Mouse (Mus musculus) adrenal gland, adult 8-10 months (tissue): ENCODE results near the gene Map3k14. TPM values are rescaled to one million over a fixed set of nuclear protein-coding genes. Genes with fewer than 3 reads are reported as not detected.

ENCODE experiments used
- DNase-seq: peaks from one replicate; pipeline ENCODE4 v3.0.0; 2022
- total RNA-seq, 4 experiments: library from RNA; stranded (reverse); gene quantifications; 2 replicates each; pipeline ENCODE4 v1.2.4; 2022

Map3k14 gene
- total RNA-seq, 4 experiments from 2014 or later = 7.1 to 11.8 (median 9.0) TPM

GRCm38 (mm10) chr11:103206203-103206602 is 61.1 kb downstream of the Map3k14 start:
- no peak for DNase-seq

- no peak for DNase-seq
Measured at GRCm38 (mm10) chr11:103202376-103202775, 64.9 kb downstream of the Map3k14 start.

GRCm38 (mm10) chr11:103201664-103202063 is 65.6 kb downstream of the Map3k14 start:
- DNase-seq = no peak

- DNase-seq = no peak
Measured at GRCm38 (mm10) chr11:103198911-103199803, 68.1 kb downstream of the Map3k14 start.

GRCm38 (mm10) chr11:103198339-103198738 is 68.9 kb downstream of the Map3k14 start:
- DNase-seq = no peak

GRCm38 (mm10) chr11:103197340-103197739 is 69.9 kb downstream of the Map3k14 start:
- no peak for DNase-seq

GRCm38 (mm10) chr11:103195656-103196055 is 71.6 kb downstream of the Map3k14 start:
- no peak for DNase-seq

GRCm38 (mm10) chr11:103195236-103195635 is 72.0 kb downstream of the Map3k14 start:
- no peak for DNase-seq

- DNase-seq = no peak
Measured at GRCm38 (mm10) chr11:103193825-103194168, 73.5 kb downstream of the Map3k14 start.

GRCm38 (mm10) chr11:103192956-103193824 is 74.1 kb downstream of the Map3k14 start:
- DNase-seq = no peak

GRCm38 (mm10) chr11:103192230-103192955 is 74.9 kb downstream of the Map3k14 start:
- DNase-seq = no peak

GRCm38 (mm10) chr11:103184891-103185290 is 82.4 kb downstream of the Map3k14 start:
- no peak for DNase-seq

- DNase-seq = no peak
Measured at GRCm38 (mm10) chr11:103181911-103182310, 85.4 kb downstream of the Map3k14 start.

GRCm38 (mm10) chr11:103181349-103181748 is 85.9 kb downstream of the Map3k14 start:
- no peak for DNase-seq

GRCm38 (mm10) chr11:103180426-103180825 is 86.8 kb downstream of the Map3k14 start:
- DNase-seq = no peak

- no peak for DNase-seq
Measured at GRCm38 (mm10) chr11:103178748-103179147, 88.5 kb downstream of the Map3k14 start.

- no peak for DNase-seq
Measured at GRCm38 (mm10) chr11:103177815-103178485, 89.3 kb downstream of the Map3k14 start.

- no peak for DNase-seq
Measured at GRCm38 (mm10) chr11:103177216-103177615, 90.1 kb downstream of the Map3k14 start.

GRCm38 (mm10) chr11:103176510-103176909 is 90.8 kb downstream of the Map3k14 start:
- no peak for DNase-seq

GRCm38 (mm10) chr11:103175688-103176442 is 91.4 kb downstream of the Map3k14 start:
- DNase-seq = no peak

GRCm38 (mm10) chr11:103174891-103175391 is 92.3 kb downstream of the Map3k14 start:
- DNase-seq = peak; percentile 73
